Mouse (Mus musculus): Measurements from ENCODE around the gene Celf2. TPM values are rescaled to one million over a fixed set of nuclear protein-coding genes. Genes with fewer than 3 reads are reported as not detected.
"Not testable (repeated sequence)": the region's sequence is repeated elsewhere in the genome, so short reads cannot be mapped to it uniquely, and the experiment has no call there.

Celf2 gene
- total RNA-seq (2021) = 10 to 100 TPM; 67.2 to 76.9 TPM
- long read RNA-seq, experiment 1, full-length matches to known transcripts = 1 of 61 reads
- long read RNA-seq, experiment 1, partial matches to known transcripts = 7 of 61 reads
- long read RNA-seq, experiment 1, other reads (novel, unspliced or antisense) = 53 of 61 reads
- long read RNA-seq, experiment 2, full-length matches to known transcripts = 1 of 23 reads
- long read RNA-seq, experiment 2, partial matches to known transcripts = 3 of 23 reads
- long read RNA-seq, experiment 2, other reads (novel, unspliced or antisense) = 19 of 23 reads

DNA sequence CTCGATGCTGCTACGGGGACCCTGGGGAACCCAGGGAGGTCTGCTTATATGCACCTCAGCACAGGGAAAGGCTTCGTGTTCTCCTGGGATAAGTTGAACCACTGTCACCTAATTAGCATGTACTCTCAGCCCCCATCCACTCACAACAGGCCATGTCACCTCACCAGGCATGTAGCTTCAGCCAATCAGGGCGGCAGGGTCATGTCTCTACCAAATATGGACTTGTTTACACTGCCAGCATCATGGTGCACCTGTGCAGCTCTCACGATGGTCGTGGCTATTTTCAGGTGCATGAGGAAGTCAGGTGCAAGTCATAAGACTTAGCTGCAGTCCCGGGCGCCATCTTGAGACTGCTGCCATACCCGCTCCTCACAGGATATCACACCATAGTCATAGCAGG, at the start of gene Celf2:
Gene Celf2, minus strand, starts transcription at position 101 of the 400 bp plus-strand sequence.
- DNase-seq = not testable (repeated sequence)

DNA sequence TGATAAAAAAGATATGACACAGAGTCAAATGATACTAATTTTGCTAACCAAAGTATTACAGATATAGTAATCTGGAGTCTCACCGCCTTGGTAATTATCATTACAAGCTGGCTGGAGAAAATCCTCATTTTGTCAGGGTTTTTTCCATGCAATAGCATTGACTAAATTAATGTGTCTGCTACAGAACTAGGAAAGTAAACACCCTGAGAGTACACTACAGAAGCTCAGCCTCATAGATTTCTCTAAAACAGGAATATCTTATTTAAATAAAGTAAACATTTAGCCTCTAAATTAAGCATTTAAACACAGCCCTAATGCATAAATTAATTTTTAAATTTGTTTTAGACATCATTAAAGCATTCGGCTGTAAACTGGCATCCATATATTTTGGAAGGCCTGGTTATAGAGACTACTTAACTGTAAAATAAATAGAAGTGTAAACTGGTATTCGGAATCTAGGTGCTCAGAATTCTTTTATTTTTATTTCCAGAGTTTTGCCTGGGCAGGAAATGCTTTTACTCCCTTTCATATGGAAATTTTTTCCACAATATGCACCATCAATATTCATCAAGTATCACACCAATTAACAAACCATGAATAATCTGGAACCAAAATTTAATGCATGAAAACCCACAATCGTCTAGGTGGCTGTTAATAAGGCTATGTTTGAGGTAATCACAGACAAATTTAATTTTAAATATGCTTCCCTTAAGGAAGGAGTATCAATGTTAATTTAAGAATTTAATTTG, 46.0 kb upstream of the Celf2 start:
- no peak for DNase-seq

DNA sequence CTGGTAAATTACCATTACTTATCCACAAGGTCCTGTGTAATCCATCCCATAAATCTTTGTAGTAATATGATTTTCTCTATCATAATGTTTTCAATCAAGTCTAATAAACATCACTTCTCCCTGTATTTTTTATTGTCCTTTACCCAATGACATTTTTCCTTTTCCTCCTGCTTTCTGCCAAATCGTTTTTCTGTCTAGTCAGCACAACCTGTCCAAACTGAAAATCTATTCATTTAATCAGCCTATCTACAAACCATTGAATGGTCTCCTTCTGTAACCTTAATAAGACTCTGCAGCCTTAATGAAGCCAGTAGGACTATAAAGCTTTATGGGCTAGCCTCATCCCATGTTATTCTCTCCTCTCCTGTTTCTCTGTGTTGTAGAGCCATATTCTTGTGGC, 45.2 kb upstream of the Celf2 start:
- DNase-seq = no peak

DNA sequence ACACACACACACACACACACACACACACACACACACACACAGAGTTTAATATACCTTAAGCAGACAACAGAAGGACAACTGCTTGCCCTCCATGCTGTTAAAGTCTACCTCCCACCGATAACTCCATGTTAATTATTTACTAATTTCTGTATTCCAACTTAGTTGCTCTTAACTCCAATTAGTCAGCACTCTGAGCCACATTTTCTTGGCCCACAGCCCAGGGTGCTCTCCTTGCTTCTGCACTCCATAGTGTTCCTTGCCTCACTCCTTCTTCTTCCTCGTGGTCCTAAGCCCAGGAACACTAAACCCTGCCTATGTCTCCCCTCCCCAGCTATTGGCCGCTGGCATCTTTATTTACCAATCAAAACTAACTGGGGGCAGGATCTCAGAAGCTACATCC, 43.5 kb upstream of the Celf2 start:
- DNase-seq = no peak

DNA sequence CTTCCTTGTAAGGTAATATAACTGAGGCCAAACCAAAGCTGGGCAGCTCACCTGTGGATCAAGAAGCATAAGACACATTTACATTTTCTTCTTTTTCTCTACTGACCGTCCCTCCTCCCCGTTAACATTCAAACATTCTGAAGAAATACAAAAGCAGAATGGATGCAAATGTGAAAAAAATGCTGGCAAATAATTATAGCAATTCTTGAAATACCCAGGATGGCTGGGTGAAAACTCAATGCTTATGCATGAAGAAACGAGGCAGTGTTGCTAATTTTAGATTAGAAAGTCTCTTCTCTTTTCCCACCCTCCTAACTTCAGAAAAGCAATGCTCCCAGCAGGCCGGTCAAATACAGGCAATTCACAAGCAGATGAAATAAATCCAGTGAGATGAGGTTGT, 39.5 kb upstream of the Celf2 start:
- no peak for DNase-seq

DNA sequence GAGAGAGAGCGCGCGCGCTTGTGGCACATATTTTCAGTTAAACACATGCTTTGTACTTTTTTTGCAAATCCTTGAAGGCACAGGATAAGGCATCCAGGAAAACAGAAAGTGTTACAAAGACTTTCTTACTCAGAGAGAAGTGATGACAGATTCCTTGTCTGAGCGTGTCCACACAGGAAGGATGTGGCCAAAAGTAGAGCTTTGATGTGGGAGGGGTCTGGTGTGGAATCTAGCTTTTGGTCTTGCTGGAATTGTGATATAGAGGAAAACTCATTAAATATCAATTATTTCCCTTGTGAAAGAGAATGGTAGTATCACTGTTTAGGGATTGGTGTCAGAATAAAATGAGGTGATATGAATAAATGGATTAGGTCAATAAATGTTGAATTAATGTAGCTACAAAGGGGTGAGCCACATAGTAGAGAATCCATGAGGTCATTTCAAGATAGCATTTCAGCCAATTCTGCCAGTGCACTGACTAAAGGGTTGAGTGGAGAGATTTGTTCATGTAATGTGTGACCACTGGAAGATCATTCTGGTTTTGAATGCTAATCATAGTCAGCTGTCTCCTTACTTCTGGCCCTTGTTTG, 25.3 kb upstream of the Celf2 start:
- no peak for DNase-seq

DNA sequence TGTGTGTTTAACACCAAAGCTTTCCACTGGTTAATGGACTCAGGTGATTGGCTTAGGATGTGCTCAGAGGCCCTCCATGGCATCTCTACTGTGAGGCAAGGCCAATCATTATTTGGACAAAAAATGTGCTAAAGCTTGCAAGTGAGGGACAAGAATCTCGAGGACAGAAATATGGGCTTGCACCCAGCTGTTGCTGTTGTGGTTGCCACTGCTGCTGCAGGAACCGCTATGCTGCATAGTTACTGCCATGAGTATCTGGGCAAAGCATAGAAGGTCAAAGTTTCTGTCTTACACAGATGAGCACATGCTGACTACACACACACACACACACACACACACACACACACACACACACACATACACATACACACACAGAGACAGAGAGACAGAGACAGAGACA, 24.8 kb upstream of the Celf2 start:
- no peak for DNase-seq

DNA sequence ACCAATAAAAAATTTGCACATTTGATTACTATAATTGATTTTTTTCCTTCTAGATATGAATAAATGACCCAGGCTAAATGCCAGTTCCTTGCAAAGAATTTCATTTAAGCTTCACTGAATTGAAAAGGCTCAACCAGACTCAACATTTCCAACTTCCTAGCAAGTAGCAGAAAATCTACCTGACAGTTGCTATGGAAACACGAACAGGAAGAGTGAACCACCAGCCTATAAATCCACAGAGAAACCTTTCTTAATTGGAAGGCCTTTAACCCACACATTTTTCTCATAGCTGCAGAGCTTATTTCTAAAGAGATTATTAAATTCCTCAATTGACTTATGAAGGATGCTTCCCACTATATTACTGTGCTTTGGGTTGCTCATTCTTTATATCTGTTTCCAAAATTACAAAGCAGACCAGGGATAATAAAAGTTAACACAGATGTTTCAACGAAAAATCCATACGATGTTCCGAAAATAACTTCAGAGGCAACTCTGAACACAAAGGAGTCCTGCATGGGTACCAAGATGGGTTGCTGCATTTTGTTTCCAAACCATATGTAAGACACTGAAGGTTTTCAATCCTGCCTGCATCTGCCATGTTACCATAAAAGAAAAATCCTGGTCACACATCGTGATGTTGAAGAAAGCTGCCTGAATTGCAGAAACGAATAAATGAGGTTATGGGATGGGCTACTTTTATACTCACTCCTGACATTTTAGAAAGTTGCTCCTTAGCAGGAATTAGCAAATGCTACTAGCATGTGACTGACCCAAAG, 22.0 kb upstream of the Celf2 start:
- DNase-seq = no peak

DNA sequence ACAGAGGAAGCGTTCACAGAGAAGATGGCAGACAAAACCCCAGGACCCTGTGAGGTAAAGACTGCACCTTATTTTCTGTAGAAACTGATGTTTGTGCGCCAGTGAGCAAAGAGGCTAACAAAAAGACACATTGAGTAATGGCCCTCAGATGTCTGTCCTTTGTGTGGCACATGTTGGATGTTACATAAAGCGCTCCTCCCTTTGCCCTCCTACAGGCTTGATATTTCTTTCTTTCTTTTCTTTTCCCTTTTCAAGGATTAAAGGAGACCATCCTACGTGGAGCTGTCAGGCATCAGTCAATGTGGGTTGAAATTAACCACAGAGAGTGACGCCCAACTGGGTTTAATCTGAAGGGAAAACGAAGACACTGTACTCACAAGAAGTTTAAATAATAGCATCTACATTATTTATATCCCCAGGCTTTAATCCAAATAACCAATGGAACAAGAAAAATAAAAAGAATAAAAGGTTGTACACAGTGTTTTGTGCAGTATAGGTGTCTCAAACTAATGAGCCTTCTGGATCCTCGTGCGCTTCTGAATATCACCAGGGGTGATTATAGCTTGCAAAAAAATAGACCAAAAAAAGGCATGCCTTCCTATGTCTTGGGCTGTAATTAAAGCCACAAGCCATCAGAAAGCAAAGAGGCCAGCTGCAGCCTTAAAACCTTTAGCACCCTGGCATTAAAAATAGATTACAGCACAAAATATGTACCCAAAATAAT, 21.3 kb upstream of the Celf2 start:
- DNase-seq = no peak

DNA sequence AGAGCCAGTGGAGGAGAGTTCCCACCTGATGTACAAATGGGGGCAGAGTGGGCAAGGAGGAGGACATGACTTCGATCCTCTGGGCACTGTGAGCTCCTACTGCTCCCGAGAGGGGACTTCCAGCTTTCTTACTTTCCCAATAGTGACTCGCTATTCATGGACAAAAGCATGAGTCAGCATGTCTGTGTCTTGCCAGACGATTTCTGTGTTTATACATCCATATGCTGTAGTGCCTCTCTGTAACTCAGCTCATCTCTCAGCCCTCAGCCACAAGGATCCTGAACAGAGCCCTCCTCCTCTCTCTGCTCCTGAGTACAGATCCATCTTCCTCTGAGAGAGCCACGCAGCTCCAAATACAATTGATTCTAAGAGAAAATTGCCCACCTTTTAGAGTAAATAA, 20.3 kb upstream of the Celf2 start:
- no peak for DNase-seq

DNA sequence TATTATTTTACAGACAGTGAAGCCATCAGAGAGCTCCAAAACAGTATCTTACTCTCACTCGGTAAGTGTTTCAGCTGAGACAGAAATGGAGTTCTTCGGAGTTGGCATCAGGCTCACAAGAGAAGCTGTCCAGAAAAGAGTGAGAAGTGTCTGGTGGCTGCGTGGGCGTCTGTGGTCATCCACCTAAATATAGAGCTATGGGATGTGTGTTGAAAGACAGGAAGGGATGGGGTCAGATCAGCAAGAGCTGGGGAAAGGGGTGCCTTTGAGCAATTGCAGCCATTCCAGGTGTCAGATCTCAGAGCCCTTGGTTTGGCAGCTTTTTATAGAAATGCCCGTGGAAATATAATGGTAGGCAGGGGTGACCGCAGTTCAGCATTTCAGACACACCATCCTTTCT, 17.3 kb upstream of the Celf2 start:
- no peak for DNase-seq

DNA sequence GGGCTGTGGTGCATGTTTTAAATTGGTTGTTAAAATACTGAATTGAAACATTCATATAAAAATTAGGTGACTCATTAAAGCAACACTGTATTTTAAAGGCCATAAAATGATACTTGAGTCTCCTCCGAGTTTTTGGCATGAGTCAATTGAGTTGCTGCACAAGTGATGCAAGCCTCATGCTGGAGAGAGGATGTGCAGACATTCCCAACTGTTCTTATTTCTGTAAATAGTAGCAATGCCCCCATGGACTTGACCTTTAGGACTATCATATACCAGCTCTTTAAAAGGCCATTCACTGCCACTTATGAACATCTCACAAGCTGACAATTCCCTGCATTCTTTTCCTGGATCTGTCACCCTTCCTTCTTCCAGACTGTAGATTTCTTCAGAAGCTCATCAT, 10.1 kb upstream of the Celf2 start:
- DNase-seq = no peak

DNA sequence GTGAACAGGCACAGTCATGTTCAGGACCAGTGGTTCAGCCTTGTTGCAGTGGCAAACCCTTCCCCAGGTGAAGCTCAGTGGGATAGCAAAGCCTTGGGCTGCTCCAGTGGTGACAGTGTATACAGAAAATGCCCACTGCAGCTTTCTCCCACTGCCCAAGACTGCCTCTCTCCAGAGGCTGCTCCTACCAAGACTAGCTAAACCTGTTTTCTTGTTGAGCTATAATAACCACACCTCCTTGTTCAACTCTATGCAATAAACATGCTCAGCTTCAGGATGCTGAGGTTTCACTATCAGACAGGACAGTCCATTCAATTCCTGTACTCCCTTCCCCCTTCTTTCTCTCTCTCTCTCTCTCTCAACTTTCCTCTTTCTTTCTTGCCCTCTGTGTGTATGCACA, 15.9 kb downstream of the Celf2 start:
- no peak for DNase-seq

DNA sequence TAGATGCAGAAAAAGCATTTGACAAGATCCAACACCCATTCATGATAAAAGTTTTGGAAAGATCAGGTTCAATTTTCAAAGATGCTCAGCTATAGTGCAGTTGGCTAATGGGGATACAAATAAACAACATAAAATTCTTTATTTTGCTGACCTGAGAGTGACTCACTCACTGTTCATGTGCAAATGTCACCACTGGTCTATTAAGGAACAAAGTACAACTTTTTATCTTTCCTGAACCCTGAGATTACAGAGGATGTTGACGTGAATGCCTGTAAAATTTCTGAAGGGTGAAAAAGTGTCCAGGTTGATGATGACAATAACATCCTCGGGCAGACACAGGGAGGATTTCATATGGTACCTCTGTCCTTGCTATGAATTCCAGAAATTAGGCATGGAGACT, 24.4 kb downstream of the Celf2 start:
- no peak for DNase-seq

DNA sequence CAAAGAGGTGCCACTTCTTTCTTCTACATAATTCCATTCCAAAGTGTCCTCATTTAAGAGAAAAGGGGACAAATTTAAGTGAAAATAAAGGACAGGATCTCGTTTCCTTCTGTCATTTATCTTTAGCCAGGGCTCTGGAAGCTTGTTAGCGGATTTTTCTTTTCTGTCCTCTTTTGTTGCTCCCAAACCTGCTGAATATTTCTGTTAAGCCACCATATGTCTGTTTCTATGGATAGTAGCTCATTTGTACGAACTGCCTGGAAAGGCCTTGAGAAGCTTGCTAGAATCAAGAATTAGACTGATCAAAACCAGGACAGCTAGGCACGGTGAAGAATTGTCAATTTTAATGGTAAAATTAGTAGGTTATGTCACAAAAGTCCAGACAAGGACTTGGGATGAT, 27.3 kb downstream of the Celf2 start:
- no peak for DNase-seq

DNA sequence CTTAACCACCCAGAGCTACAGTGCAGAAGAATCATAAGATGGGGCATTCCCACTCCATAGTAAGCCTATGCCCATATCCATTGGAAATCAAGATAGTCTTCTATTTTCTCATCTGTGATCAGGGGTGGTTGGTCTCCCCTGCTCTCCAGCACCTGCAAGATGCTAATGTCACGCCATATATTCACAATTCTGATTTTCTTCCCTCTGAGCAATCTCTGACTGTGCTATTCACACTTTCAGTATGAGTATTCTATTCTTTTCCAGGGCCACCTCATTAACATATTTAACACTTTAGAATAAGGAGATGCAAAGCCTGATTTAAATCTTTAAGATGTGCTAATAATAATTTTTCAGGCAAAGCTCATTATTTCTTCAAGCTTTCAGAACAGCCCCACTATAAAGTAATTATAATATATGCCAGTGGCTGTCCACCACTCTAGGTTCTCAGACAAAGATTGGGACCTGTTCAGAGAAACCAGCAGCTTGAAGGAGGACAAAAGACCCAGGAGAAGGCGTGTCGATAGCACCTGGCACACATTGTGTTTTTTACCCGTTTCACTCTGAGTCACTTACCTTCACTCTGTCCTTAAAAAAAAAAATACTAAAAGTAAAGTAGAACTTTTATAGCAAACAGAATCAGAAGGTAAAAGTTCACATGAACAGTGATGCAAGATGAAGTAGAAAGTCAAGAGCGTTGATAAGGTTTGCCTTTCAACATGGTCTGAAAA, 48.9 kb downstream of the Celf2 start:
- no peak for DNase-seq

DNA sequence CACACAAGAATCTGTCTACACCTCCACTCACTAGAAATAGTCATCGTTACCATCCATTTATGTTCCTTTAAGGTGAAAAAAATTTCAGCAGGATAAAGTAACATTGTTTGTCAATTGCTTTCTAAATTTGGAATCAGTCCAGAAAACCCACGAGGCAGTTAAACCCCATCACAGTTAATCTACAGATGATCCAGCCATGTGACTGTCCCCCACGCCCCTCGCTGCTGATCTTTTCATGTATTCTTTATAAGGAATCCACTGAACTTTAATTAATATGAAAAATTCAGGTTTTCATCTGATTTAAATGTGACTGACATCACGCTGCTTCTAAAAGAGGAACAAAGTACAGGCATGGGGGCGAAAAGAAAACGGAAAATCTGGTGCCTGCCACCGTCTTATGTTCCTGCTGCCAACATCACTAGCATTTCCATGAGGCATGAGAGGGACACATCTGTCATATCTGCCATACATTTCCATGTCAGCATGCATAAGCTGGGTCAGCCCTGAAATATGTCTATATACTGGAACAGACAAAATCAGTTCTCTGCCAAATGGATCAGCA, 70.6 kb downstream of the Celf2 start:
- no peak for DNase-seq

DNA sequence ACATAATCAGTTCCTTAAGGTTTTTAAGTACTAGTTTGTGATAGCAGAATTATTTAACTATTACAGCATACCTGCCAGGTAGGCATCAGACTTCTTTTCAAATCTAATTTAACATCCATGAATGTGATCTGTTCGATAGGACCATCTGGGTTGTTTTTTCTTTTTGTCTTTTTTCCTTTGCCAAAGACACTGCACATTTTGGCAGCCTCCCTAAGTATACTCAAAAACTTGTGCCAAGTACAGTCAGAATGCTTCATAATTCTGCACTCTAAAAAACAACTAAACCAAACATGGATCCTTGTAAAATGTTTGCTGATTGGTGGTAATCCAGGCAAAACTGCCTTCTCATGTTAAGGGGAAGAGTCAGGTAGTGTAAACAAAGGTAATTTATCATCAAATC, 82.9 kb downstream of the Celf2 start:
- DNase-seq = no peak

DNA sequence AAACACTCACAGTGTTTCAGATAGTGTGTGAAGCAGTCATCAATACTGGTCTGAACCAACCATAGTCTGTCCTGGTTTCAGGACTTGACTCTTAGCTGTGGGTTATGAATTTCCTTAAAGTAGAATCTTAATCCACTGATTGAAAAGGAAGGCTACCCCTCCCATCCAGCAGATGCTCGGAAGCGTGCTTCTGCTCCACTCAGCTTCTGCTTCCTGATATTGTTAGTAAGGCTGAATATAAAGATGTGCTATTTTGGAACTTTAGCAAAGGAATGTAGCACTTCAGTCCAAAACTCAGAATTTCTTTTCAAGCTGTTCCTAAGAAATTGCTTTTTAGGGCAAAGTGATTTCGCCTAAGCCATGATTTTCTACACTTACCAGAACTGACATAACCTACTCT, 108.8 kb downstream of the Celf2 start:
- DNase-seq = no peak

DNA sequence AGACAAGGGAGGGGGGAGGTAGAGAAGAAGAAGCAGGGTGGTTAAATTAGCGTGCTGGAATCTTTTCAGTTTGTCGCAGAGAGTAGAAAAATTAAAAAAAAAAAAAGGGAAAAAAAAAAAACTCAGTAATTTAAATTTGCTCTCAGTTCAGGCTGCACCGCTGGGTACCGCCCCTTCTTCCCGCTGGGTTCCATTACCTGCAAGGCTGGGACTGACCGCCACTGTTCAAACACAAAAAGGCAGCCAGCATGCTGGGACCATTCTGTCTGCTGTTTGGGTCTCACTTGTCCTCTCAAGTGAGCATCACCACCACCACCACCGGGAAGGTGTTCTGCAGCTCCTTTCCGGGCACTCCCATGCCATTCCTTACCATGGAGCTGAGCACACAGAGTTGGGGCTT, 113.4 kb downstream of the Celf2 start:
- DNase-seq = no peak

DNA sequence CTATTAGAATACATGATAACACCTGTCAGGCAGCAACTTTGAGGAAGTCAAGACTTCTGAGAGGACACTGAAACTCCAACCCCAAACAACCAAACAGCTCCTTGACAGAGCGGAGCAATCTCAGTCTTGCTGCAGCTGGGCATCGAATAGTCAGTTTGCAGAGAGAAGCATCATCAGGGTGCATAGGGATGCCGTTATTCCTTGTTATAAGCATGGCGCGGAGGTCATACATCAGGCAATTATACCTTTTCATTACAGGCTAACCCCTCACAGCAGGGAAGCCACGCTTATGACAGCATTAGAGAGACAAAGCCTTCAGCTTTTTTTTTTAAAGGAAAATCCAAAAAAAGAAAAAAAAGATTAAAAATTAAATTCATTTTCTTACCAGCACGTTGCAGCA, 113.9 kb downstream of the Celf2 start:
- no peak for DNase-seq

All from adrenal gland, postnatal 10 days (tissue).